Mouse (Mus musculus) cerebellum, adult 11-12 months (tissue): ENCODE measurements around the gene Flt4.

Source experiments
- DNase-seq: peaks from one replicate; pipeline ENCODE4 v3.0.0; 2022

Gene Flt4

GRCm38 (mm10) chr11:49702014-49702413 is 93.0 kb downstream of the Flt4 start:
- DNase-seq = no peak
